Mouse (Mus musculus) cerebellum, adult 9-11 months (tissue): ENCODE results near the gene Tmem213.

Experiments
- DNase-seq: peaks from one replicate; pipeline ENCODE4 v3.0.0; 2022

The Tmem213 gene

GRCm38 (mm10) chr6:38160102-38160501, 51.0 kb downstream of the Tmem213 start:
- DNase-seq, result peak; percentile 86

DNA sequence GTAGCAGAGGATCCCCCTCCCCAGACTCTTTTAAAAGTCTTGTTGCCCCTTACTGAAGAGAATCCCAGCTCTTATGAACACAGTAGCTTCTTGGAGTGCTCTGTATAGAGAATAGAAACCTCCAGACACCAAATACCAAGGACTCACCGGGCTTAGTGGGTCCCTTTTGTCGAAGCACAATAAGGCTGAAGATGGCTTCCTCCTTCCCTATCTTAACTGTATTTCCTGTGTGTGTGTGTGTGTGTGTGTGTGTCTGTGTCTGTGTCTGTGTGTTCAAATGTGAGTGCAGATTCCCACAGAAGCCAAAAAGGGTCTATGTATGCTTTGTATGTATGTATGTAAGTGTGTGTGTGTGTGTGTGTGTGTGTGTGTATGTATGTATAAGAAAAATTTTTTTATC, 51.5 kb downstream of the Tmem213 start:
- DNase-seq, result no peak

DNA sequence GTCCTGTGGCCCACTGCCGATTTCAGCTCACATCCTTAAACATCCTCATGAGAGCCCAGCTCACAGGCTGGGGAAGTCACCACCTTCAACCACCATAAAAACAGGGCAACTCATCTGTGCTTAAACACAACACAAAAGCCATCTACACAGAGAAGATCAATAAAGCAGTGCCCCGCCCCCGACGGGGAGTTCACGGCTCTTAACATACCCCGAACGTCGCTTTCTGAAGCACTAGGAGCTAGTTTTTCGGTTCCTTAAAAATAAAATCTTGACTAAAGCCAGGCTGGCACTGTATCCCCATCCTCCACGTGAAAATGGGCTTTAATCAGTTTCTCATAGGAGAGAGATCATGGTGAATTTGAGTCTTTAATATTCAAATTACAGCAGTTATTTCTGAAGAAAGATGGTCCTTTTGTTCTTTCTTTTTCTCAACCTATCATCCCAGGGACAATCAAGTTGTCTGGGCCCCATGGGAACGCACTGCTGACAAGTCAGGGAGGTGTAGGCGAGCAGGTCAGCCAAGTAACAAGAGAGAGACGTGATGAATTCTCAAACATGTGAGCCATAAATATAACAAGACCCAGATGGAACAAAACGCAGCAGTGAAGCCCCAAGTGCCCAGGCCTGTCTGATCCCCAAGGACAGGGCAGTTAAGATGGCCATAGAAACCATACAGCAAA, 53.9 kb downstream of the Tmem213 start:
- no peak for DNase-seq

- no peak for DNase-seq
These were observed 55.6 kb downstream of the Tmem213 start for GRCm38 (mm10) chr6:38164705-38165104.

GRCm38 (mm10) chr6:38165385-38165784, 56.3 kb downstream of the Tmem213 start:
- DNase-seq, result no peak
